Mouse (Mus musculus) brain, embryonic 18.5 days (tissue): ENCODE data around the gene Zfp30.

Source experiments
- DNase-seq: peaks from one replicate; pipeline ENCODE4 v3.0.0-alpha.2; 2012; ENCODE audit warnings: low read depth, low spot score

Zfp30 gene

GRCm38 (mm10) chr7:29829804-29830203, 46.0 kb downstream of the Zfp30 start:
- DNase-seq: no peak

GRCm38 (mm10) chr7:29836816-29837215, 53.0 kb downstream of the Zfp30 start:
- DNase-seq: no peak

GRCm38 (mm10) chr7:29839256-29839655, 55.5 kb downstream of the Zfp30 start:
- no peak for DNase-seq

- DNase-seq: no peak
Observed at GRCm38 (mm10) chr7:29842105-29842504, 58.3 kb downstream of the Zfp30 start.
